ENCODE assay signal across 26 mouse cellular contexts in the genomic region with DNA sequence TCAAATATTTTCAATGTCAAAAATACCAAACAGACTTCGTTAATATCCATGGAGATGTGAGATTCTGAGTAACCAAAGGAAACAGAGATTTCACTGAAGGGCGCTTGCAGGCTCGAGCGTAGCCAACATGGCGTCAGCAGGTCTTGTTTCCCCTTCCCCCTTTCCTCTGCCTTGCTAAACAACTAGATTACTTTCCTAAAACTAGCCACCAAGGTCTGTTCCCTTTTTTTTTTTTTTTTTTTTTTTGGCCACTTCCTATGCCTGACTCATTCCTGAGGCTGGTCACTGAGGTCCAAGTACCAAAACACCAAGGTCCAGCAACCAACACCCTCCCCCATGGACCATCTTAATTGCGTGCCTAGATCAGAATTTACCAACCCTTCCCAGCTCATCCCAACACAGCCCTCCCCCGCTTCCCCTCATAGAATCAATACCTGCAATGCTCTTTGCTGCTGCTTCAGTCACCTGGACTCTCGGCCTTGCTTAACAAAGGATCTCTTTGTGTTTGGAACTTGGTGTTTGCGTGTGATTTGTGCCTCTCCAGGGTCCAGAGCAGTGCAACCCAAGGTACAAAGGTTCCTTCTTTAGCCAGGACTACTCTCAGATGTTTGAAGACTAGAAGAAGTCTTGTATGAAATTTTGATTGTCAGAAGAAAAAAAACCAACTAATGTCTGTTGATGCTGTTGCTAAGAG. TPM values are rescaled to one million over a fixed set of nuclear protein-coding genes. Genes with fewer than 3 reads are reported as not detected.
DNase-seq lines count a peak whose midpoint lies in the region; ATAC-seq and TF ChIP-seq lines count a peak whose summit lies in the region.
"Had no signal": no experiment of that assay in that cellular context is flagged by ENCODE, and none has a peak within 500 bp of the region (broad histone marks: within the 10 kb centered on the region; RNA-seq: fewer than 3 reads in every experiment).

No protein-coding gene starts in this region.

- no peak for TF ChIP-seq CTCF in liver, adult 2 months (IDR thresholded peaks at IDR 0.05; ENCODE audit: low read depth, low read length)

- H3K9ac ChIP-seq in liver, adult 2 months (ENCODE audit: low read depth, low read length) = no peak overlapping the region
- no peak overlapping the region for H3K9ac ChIP-seq in liver, embryonic 12.5 days
- H3K9ac ChIP-seq in liver, embryonic 16.5 days (ENCODE audit: low read depth, low read length) = no peak overlapping the region
- no peak overlapping the region for H3K9ac ChIP-seq in stomach, embryonic 16.5 days (ENCODE audit: low read length)
- no peak overlapping the region for H3K9ac ChIP-seq in heart, embryonic 12.5 days
- H3K9ac ChIP-seq: embryonic facial prominence, embryonic 12.5 days had no signal

- no peaks in the 10 kb centered on the region for H3K79me2 ChIP-seq in liver, adult 2 months (ENCODE audit: control insufficient read depth, insufficient read depth, low read length)

- TF ChIP-seq POLR2A in liver, adult 2 months (IDR thresholded peaks at IDR 0.05; ENCODE audit: extremely low read depth, insufficient read depth, low read length) = no peak

- no peak for ATAC-seq in liver, embryonic 12.5 days
- peak; percentile 65 for ATAC-seq in granulocyte monocyte progenitor cell, adult 5-6 weeks (replicated peaks; ENCODE audit: poor library complexity, severe bottlenecking)
- ATAC-seq in liver, embryonic 16.5 days (ENCODE audit: low read depth) = peak; percentile 36; the same call in 1 of the 2 replicates
- 0 out of 2 replicates have a peak, but pooled peaks have one; percentile 34 for ATAC-seq in stomach, embryonic 16.5 days (ENCODE audit: insufficient read depth, low FRiP score)
- no peak for ATAC-seq in heart, embryonic 12.5 days (ENCODE audit: insufficient number of reproducible peaks, low FRiP score)
- ATAC-seq: forebrain, embryonic 16.5 days; midbrain, embryonic 16.5 days had no signal

- 56% methylated on average over 9 of the region's 9 CpGs for WGBS in liver, adult 2 months
- 63% methylated on average over 9 of the region's 9 CpGs for WGBS in liver, embryonic 12.5 days (ENCODE audit: insufficient replicate concordance)
- 59% methylated on average over 9 of the region's 9 CpGs for WGBS in liver, embryonic 16.5 days (ENCODE audit: insufficient replicate concordance)
- WGBS in stomach, embryonic 16.5 days = 76% methylated on average over 9 of the region's 9 CpGs
- 82% methylated on average over 9 of the region's 9 CpGs for WGBS in heart, embryonic 12.5 days

- no peak overlapping the region for H3K4me3 ChIP-seq in liver, adult 2 months (ENCODE audit: insufficient read depth, low read depth, low read length)
- H3K4me3 ChIP-seq in liver, embryonic 12.5 days = no peak overlapping the region
- H3K4me3 ChIP-seq in liver, embryonic 16.5 days (ENCODE audit: low read depth, low read length) = no peak overlapping the region
- H3K4me3 ChIP-seq in stomach, embryonic 16.5 days (replicated peaks; ENCODE audit: low read length) = no peak overlapping the region
- H3K4me3 ChIP-seq in heart, embryonic 12.5 days = no peak overlapping the region
- H3K4me3 ChIP-seq: embryonic facial prominence, embryonic 12.5 days; megakaryocyte, embryonic 14.5 days had no signal

- H3K27ac ChIP-seq in liver, adult 2 months (replicated peaks; ENCODE audit: insufficient read depth, low read depth, low read length) = no peak overlapping the region
- H3K27ac ChIP-seq in liver, embryonic 12.5 days = no peak overlapping the region
- no peak overlapping the region for H3K27ac ChIP-seq in liver, embryonic 16.5 days (ENCODE audit: low read length)
- H3K27ac ChIP-seq in stomach, embryonic 16.5 days (ENCODE audit: low read length) = no peak overlapping the region
- no peak overlapping the region for H3K27ac ChIP-seq in heart, embryonic 12.5 days (ENCODE audit: poor library complexity, severe bottlenecking)
- H3K27ac ChIP-seq: embryonic facial prominence, embryonic 12.5 days had no signal

- no peaks in the 10 kb centered on the region for H3K36me3 ChIP-seq in liver, adult 2 months (ENCODE audit: control insufficient read depth, insufficient read depth, low read length)
- H3K36me3 ChIP-seq in liver, embryonic 12.5 days = no peaks in the 10 kb centered on the region
- no peaks in the 10 kb centered on the region for H3K36me3 ChIP-seq in liver, embryonic 16.5 days (ENCODE audit: control insufficient read depth, insufficient read depth)
- H3K36me3 ChIP-seq in stomach, embryonic 16.5 days (ENCODE audit: control insufficient read depth, insufficient read depth, low read length) = no peaks in the 10 kb centered on the region
- H3K36me3 ChIP-seq in heart, embryonic 12.5 days = no peaks in the 10 kb centered on the region
- H3K36me3 ChIP-seq: embryonic facial prominence, embryonic 12.5 days had no signal

- H3K27me3 ChIP-seq in liver, adult 2 months (ENCODE audit: control insufficient read depth, insufficient read depth, low read length) = no peaks in the 10 kb centered on the region
- no peaks in the 10 kb centered on the region for H3K27me3 ChIP-seq in liver, embryonic 12.5 days (replicated peaks)
- no peaks in the 10 kb centered on the region for H3K27me3 ChIP-seq in liver, embryonic 16.5 days (ENCODE audit: control insufficient read depth, insufficient read depth, low read depth, low read length)
- H3K27me3 ChIP-seq in stomach, embryonic 16.5 days (ENCODE audit: control insufficient read depth, insufficient read depth, low read length) = no peaks in the 10 kb centered on the region
- no peaks in the 10 kb centered on the region for H3K27me3 ChIP-seq in heart, embryonic 12.5 days (replicated peaks)
- H3K27me3 ChIP-seq: embryonic facial prominence, embryonic 12.5 days had no signal

- peak; percentile 56 for DNase-seq in liver, adult 2 months (ENCODE audit: extremely low read depth, low read depth, low spot score)
- DNase-seq in ovary, adult 18-20 months (ENCODE audit: low spot score) = no peak
- no peak for DNase-seq in layer of hippocampus, postnatal 10 days (ENCODE audit: low spot score in 2 of 2)
- DNase-seq: adrenal gland, adult 2 months; cerebellum, adult 2 months; heart, postnatal 4 days; kidney, postnatal 10 days; layer of hippocampus, postnatal 36 days; lung, adult 18-20 months; thymus, postnatal 36 days had no signal

- no peaks in the 10 kb centered on the region for H3K9me3 ChIP-seq in liver, embryonic 12.5 days (replicated peaks)
- H3K9me3 ChIP-seq in liver, embryonic 16.5 days (replicated peaks; ENCODE audit: control insufficient read depth, low read length) = no peaks in the 10 kb centered on the region
- no peaks in the 10 kb centered on the region for H3K9me3 ChIP-seq in stomach, embryonic 16.5 days (replicated peaks; ENCODE audit: control insufficient read depth, low read length)
- 0 out of 2 replicates have a peak, but pooled peaks cover 3% of the 10 kb centered on the region for H3K9me3 ChIP-seq in heart, embryonic 12.5 days (replicated peaks)
- H3K9me3 ChIP-seq: embryonic facial prominence, embryonic 12.5 days had no signal

- H3K4me1 ChIP-seq in liver, adult 2 months (ENCODE audit: control insufficient read depth, insufficient read depth, low read length) = 0 out of 2 replicates have a peak, but pooled peaks cover 6% of the 10 kb centered on the region
- H3K4me1 ChIP-seq in liver, embryonic 12.5 days = no peaks in the 10 kb centered on the region
- no peaks in the 10 kb centered on the region for H3K4me1 ChIP-seq in liver, embryonic 16.5 days (ENCODE audit: control insufficient read depth, low read depth, low read length)
- H3K4me1 ChIP-seq in stomach, embryonic 16.5 days (ENCODE audit: control insufficient read depth, insufficient read depth, low read length) = no peaks in the 10 kb centered on the region
- H3K4me1 ChIP-seq in heart, embryonic 12.5 days (replicated peaks) = peaks cover 5% of the 10 kb centered on the region; the same call in 1 of the 2 replicates
- H3K4me1 ChIP-seq: embryonic facial prominence, embryonic 12.5 days had no signal

- H3K4me2 ChIP-seq in liver, embryonic 12.5 days = no peak overlapping the region
- H3K4me2 ChIP-seq in liver, embryonic 16.5 days (ENCODE audit: low read depth, low read length) = no peak overlapping the region
- no peak overlapping the region for H3K4me2 ChIP-seq in stomach, embryonic 16.5 days (ENCODE audit: low read depth, low read length)
- H3K4me2 ChIP-seq in heart, embryonic 12.5 days = no peak overlapping the region
- H3K4me2 ChIP-seq: embryonic facial prominence, embryonic 12.5 days had no signal

RNA-seq across cellular contexts. Expression of gene Acot1, which starts 13.9 kb away (rescaled TPM):
- 26.1 and 30.8 TPM in 2 replicates for total RNA-seq in liver, adult 2 months (2014; rRNA removed)
- 24.5 and 40.9 TPM in 2 replicates for polyA plus RNA-seq in liver, adult 2 months (2012; rRNA removed)
- polyA plus RNA-seq in liver, embryonic 12.5 days (2016; fragmentation: Nextera tagmentation; extraction: Ambion mirVana) = 26.6 and 31.3 TPM in 2 replicates
- total RNA-seq in granulocyte monocyte progenitor cell, adult 5-6 weeks (2014; fragmentation: Nextera tagmentation) = 14.7 and 16.2 TPM in 2 replicates
- 9.6 and 12.3 TPM in 2 replicates for total RNA-seq in granulocyte monocyte progenitor cell, adult 5-6 weeks (2017)
- polyA plus RNA-seq in liver, embryonic 16.5 days (2015; fragmentation: Nextera tagmentation; extraction: Ambion mirVana) = 30.2 and 36.4 TPM in 2 replicates
- 37.4 and 48.4 TPM in 2 replicates for polyA plus RNA-seq in stomach, embryonic 16.5 days (2015; fragmentation: Nextera tagmentation; extraction: Ambion mirVana)
- 20.0 and 21.3 TPM in 2 replicates for polyA plus RNA-seq in heart, embryonic 12.5 days (2016; fragmentation: Nextera tagmentation; extraction: Ambion mirVana)
- 10 to 100 TPM; 29.1 to 33.3 TPM for total RNA-seq in layer of hippocampus, postnatal 10 days (2021)

RNA-seq across cellular contexts. Expression of gene Acot4, which starts 15.0 kb away (rescaled TPM):
- 43.4 and 53.4 TPM in 2 replicates for total RNA-seq in liver, adult 2 months (2014; rRNA removed)
- 44.7 and 71.6 TPM in 2 replicates for polyA plus RNA-seq in liver, adult 2 months (2012; rRNA removed)
- 6.4 and 6.6 TPM in 2 replicates for polyA plus RNA-seq in liver, embryonic 12.5 days (2016; fragmentation: Nextera tagmentation; extraction: Ambion mirVana)
- 0.13 TPM in 1 of 2 replicates, not detected in the other for total RNA-seq in granulocyte monocyte progenitor cell, adult 5-6 weeks (2014; fragmentation: Nextera tagmentation)
- total RNA-seq in granulocyte monocyte progenitor cell, adult 5-6 weeks (2017) = not detected in 2 replicates
- 8.4 and 10.0 TPM in 2 replicates for polyA plus RNA-seq in liver, embryonic 16.5 days (2015; fragmentation: Nextera tagmentation; extraction: Ambion mirVana)
- polyA plus RNA-seq in stomach, embryonic 16.5 days (2015; fragmentation: Nextera tagmentation; extraction: Ambion mirVana) = 1.7 and 2.2 TPM in 2 replicates
- polyA plus RNA-seq in heart, embryonic 12.5 days (2016; fragmentation: Nextera tagmentation; extraction: Ambion mirVana) = 0.36 and 0.64 TPM in 2 replicates
- total RNA-seq in layer of hippocampus, postnatal 10 days (2021) = 1 to 10 TPM; 2.0 to 2.3 TPM
- total RNA-seq: common myeloid progenitor, adult 5-6 weeks had no signal

RNA-seq across cellular contexts. Expression of gene Gm49366, which starts 15.5 kb away (rescaled TPM):
- not detected in 2 replicates for total RNA-seq in liver, adult 2 months (2014; rRNA removed)
- polyA plus RNA-seq in liver, adult 2 months (2012; rRNA removed) = not detected in 2 replicates
- polyA plus RNA-seq in liver, embryonic 12.5 days (2016; fragmentation: Nextera tagmentation; extraction: Ambion mirVana) = not detected in 2 replicates
- not detected in 2 replicates for total RNA-seq in granulocyte monocyte progenitor cell, adult 5-6 weeks (2014; fragmentation: Nextera tagmentation)
- total RNA-seq in granulocyte monocyte progenitor cell, adult 5-6 weeks (2017) = not detected in 2 replicates
- polyA plus RNA-seq in liver, embryonic 16.5 days (2015; fragmentation: Nextera tagmentation; extraction: Ambion mirVana) = not detected in 2 replicates
- polyA plus RNA-seq in stomach, embryonic 16.5 days (2015; fragmentation: Nextera tagmentation; extraction: Ambion mirVana) = not detected in 2 replicates
- polyA plus RNA-seq in heart, embryonic 12.5 days (2016; fragmentation: Nextera tagmentation; extraction: Ambion mirVana) = not detected in 2 replicates
- 1 to 10 TPM in 1 of 2 experiments, not detected in 1; 3.4 TPM for total RNA-seq in layer of hippocampus, postnatal 10 days (2021)
- total RNA-seq: adrenal gland, adult 2 months; common myeloid progenitor, adult 5-6 weeks; gastrocnemius, adult 18-20 months; heart, postnatal 4 days; left cerebral cortex, postnatal 25 days had no signal
- polyA plus RNA-seq: adrenal gland, adult 2 months; cerebellum, adult 2 months; embryonic facial prominence, embryonic 12.5 days; forebrain, embryonic 16.5 days; gonadal fat pad, adult 2 months; heart, embryonic 14.5 days; midbrain, embryonic 16.5 days; spleen, adult 2 months; testis, adult 2 months had no signal

RNA-seq across cellular contexts. Expression of gene Acot3, which starts 28.7 kb away (rescaled TPM):
- total RNA-seq in liver, adult 2 months (2014; rRNA removed) = 45.4 and 58.2 TPM in 2 replicates
- polyA plus RNA-seq in liver, adult 2 months (2012; rRNA removed) = 33.7 and 59.9 TPM in 2 replicates
- 2.9 and 3.6 TPM in 2 replicates for polyA plus RNA-seq in liver, embryonic 12.5 days (2016; fragmentation: Nextera tagmentation; extraction: Ambion mirVana)
- total RNA-seq in granulocyte monocyte progenitor cell, adult 5-6 weeks (2014; fragmentation: Nextera tagmentation) = not detected in 2 replicates
- total RNA-seq in granulocyte monocyte progenitor cell, adult 5-6 weeks (2017) = not detected in 2 replicates
- 6.3 and 6.7 TPM in 2 replicates for polyA plus RNA-seq in liver, embryonic 16.5 days (2015; fragmentation: Nextera tagmentation; extraction: Ambion mirVana)
- polyA plus RNA-seq in stomach, embryonic 16.5 days (2015; fragmentation: Nextera tagmentation; extraction: Ambion mirVana) = 0.46 and 1.4 TPM in 2 replicates
- 0.27 and 0.64 TPM in 2 replicates for polyA plus RNA-seq in heart, embryonic 12.5 days (2016; fragmentation: Nextera tagmentation; extraction: Ambion mirVana)
- total RNA-seq in layer of hippocampus, postnatal 10 days (2021) = 1 to 10 TPM; 1.2 to 1.4 TPM
- total RNA-seq: common myeloid progenitor, adult 5-6 weeks; gastrocnemius, adult 18-20 months had no signal
- polyA plus RNA-seq: gonadal fat pad, adult 2 months; spleen, adult 2 months; testis, adult 2 months had no signal

RNA-seq across cellular contexts. Expression of gene Acot2, which starts 35.5 kb away (rescaled TPM):
- 10.1 and 11.2 TPM in 2 replicates for total RNA-seq in liver, adult 2 months (2014; rRNA removed)
- 7.9 and 8.6 TPM in 2 replicates for polyA plus RNA-seq in liver, adult 2 months (2012; rRNA removed)
- 15.1 and 15.2 TPM in 2 replicates for polyA plus RNA-seq in liver, embryonic 12.5 days (2016; fragmentation: Nextera tagmentation; extraction: Ambion mirVana)
- 10.1 and 14.0 TPM in 2 replicates for total RNA-seq in granulocyte monocyte progenitor cell, adult 5-6 weeks (2014; fragmentation: Nextera tagmentation)
- 11.5 and 12.0 TPM in 2 replicates for total RNA-seq in granulocyte monocyte progenitor cell, adult 5-6 weeks (2017)
- 11.2 and 12.3 TPM in 2 replicates for polyA plus RNA-seq in liver, embryonic 16.5 days (2015; fragmentation: Nextera tagmentation; extraction: Ambion mirVana)
- polyA plus RNA-seq in stomach, embryonic 16.5 days (2015; fragmentation: Nextera tagmentation; extraction: Ambion mirVana) = 23.7 and 24.9 TPM in 2 replicates
- polyA plus RNA-seq in heart, embryonic 12.5 days (2016; fragmentation: Nextera tagmentation; extraction: Ambion mirVana) = 43.8 and 45.1 TPM in 2 replicates
- total RNA-seq in layer of hippocampus, postnatal 10 days (2021) = 10 to 100 TPM; 12.4 to 13.1 TPM

Comparison
In these comparisons a context has a peak if more than half of its experiments do, and no peak if none do; other contexts are left out.
1. ATAC-seq: peak in granulocyte monocyte progenitor cell, adult 5-6 weeks (single experiment), liver, embryonic 16.5 days (single experiment) and stomach, embryonic 16.5 days (single experiment); none in liver, embryonic 12.5 days (single experiment) and heart, embryonic 12.5 days (single experiment).